Mouse (Mus musculus) thymus, postnatal 0 days (tissue): Measurements from ENCODE around the gene Adgrg1. TPM values are rescaled to one million over a fixed set of nuclear protein-coding genes. Genes with fewer than 3 reads are reported as not detected.

Source experiments
- DNase-seq: peaks from one replicate; pipeline ENCODE4 v3.0.0-alpha.2; 2015; ENCODE audit warnings: low spot score
- polyA plus RNA-seq: library from polyadenylated mRNA; unstranded; fragments of >200 nt; fragmentation: Nextera tagmentation; extraction: Ambion mirVana; gene quantifications from 2 replicates; pipeline ENCODE4 v1.2.1, GENCODE M21; 2015

Gene Adgrg1
- 37.8 and 43.2 TPM in 2 replicates for polyA plus RNA-seq

DNA sequence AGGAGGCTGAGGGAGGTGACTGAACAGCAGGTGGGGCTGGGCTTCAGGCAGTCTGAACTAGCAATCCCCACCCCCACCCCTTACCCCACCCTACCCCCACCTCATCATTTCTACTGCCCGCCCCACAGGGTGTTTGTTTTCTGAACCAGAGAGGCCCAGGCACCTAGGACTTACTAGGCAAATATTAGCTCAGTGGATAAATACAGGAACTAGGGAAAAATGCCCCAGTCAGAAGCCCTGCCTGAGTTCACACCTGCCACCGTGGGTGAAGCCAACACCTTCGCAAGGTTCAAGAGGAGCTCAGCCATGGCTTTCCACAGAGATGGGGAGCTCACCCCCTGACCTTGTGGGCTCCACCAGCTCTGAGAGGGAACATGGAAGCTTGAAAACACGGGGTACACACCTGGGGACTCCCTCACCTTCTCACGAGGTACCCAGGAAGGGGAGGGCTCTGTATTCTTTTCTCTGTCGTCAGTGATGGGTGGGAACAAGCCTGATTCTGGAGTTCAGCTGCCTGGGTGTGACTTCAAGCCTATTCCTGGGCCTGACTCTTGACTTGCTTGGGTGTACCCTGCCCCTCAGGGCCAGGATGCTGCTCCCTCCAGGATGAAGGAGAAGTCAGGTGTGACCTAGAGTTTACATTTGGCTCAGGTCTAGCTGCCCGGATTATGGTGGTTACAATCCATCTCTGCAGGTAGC is at the start of gene Adgrg1:
Gene Adgrg1 (plus strand): TSS at position 285 of the 699 bp plus-strand sequence.
- DNase-seq: no peak

DNA sequence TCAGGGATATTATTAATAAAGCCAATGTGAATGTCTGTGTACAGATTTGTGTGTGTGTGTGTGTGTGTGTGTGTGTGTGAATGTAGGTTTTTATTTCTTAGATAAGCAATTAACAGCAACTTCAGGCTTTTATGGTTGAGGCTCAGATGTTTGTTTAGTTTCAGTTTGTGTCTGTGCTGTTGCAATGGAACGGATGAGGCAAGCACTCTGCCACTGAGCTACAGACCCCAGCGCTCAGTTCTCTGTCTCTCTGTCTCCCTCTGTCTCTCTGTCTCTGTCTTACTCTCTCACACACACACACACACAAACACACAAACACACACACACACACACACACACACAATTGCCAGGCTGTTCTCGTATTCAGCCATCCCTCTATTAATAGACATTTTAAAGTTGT is 46.3 kb upstream of the Adgrg1 start:
- DNase-seq: no peak

DNA sequence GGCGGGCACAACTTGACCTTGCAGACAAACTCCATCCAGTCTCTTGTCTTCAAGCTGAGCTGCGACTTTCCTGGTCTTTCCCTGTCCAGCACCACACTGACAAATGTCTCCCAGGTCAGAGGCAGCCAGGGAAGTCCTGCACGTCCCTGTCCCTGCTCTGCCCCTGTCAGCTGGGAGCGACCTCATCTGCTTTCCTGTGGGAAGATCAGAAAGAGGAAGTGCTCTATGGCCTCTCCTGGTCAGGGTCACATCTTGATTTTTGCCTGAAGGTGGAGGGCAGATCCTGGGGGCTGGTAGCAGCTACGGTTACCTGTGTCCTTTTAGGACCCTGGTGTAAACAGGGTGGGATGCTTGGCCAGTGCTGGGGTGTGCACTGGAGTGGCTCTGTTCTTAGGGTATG is 40.6 kb upstream of the Adgrg1 start:
- DNase-seq: no peak

DNA sequence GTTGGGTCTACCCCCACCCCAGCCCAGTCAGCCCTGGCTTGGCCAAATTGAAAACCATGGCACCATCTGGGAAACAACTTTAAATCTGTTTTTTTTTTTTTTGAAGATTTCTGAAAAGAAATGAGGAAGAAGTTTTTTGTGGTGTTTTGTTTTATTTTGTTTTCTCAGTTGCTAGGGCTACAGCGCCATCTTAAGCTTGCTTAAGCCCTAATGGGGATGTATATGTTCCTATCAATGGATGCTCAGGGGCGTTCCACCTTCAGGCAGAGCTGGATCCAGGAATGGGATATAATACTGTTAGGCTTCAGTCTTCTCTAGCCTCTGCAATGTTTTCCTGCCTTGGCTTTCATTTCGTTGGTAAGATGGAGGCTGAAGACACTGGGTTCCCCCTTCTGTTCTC is 39.4 kb upstream of the Adgrg1 start:
- DNase-seq: no peak

DNA sequence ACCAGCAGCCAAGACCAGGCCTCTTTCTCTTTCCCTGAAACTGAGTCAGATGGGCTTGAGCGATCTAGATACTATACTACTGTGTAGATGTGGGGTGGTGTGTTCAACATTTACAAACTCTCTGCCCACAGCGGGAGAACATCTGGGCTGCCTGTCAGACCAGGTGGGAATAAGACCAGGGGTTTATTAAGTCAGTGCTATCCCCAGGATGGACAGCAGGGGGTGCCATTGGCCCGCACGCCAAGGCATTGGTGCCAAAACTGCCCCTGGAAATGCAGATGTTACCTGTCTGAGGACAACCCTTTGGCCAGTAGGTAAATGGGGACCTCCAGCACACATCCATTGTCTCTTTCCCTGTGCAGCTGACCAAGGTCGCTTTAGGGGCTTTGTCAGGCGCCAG is 32.0 kb upstream of the Adgrg1 start:
- DNase-seq: peak; percentile 77

DNA sequence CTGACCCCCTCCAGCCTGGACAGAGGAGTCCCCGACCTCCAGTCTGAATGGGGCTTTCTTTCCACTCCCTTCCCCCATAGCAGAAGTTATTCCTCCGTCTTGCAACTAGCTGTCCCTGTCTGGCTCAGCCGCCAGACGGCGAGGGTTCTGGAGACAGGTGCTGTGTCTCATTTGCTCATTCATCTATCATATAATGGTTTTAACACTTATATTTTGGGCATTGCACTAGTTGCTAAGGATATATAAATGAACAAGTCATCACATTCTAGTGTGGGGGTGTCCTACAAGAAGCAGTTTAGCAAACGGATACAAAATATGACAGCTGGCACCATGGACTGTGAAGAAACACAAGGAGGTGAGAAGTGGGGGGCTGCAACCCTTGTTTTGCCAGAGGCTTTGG is 29.4 kb upstream of the Adgrg1 start:
- no peak for DNase-seq

DNA sequence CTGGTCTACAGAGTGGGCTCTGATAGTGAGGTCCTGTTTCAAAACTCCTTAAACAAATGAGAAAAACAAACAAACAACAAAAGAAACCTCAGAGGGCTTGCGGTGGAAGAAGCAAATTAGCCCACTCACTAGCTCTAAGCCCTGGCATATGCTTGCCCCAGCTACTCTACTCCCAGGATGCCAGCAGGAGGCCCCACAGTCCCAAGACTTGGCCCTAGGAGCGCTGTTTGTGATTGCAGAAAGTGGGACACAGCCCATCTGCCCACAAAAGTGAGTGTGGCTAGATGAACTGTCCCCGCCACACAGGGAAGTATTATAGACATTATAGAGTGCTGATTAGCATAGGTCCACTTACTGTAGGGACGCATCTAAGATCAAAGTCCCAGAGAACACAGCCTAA is 26.1 kb upstream of the Adgrg1 start:
- no peak for DNase-seq

DNA sequence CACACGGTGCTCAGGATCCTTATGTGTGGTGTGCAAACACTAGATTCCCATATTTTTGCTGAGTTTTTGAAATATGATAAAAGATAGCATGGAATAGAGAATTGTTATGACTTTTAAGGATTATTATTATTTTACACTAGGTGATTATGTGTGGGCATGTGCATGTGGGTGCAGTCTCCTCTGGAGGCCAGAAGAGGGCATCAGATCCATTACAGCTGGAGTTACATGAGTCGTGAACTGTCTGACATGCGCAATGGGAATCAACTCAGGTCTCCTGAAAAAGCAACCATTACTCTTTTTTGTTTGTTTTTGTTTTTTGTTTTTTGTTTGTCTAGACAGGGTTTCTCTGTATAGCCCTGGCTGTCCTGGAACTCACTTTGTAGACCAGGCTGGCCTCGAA is 25.5 kb upstream of the Adgrg1 start:
- no peak for DNase-seq

DNA sequence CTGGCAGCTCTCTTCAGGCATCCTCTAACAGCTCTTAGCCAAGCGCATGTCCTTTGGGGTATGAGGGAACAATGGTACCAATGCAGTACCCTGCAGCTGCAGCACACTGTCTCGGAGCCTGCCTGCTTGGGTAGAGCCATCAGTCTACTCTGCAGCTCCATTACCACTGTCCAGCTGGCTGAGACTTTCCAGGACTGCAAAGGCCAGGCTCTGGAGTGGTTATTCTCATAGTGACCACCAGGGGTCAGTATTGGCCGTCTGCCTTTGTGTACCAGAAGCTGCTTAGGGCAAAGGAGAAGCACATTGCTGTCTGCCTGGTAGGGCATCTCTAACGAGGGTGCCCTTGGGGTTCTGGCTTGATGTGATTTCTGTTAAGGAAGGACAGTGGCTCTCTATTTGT is 24.5 kb upstream of the Adgrg1 start:
- DNase-seq: peak; percentile 74

DNA sequence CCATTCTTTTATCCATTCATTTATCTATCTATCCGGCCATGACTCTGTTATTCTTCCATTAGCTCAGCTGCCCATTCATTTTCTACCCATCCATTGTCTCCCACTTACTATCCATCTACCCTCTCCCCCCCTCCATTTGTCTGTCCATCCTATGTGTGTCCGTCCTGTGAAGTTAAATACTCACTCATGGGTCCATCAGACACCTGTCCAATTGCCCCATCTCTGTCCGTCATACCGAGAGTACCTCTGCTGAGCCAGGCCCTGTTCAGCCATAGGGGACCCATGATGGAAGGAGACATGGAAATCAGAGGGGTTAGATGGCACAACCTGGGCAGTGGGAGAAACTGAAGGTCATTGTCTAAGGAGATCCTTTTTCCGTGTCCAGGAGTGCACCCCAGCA is 24.1 kb upstream of the Adgrg1 start:
- DNase-seq: no peak

DNA sequence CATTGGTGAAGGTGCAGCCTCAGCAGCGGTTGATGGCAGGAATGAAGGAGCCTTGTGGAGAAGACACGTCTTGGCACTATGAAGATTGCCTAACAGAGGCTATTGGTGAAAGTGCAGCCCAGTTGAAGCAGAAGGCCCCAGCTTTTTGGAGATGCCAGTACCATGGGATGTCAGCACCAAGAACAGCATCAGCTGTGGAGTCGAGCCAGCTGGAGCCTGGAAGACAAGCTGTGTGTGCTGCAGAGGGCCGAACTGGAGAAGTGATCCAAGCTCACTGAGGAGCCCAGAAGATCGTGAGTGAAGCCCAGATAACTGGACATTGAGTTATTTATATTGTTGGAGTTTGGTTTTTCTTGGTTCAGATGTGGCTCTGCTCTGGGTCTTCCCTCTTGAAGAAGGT is 22.5 kb upstream of the Adgrg1 start:
- no peak for DNase-seq

DNA sequence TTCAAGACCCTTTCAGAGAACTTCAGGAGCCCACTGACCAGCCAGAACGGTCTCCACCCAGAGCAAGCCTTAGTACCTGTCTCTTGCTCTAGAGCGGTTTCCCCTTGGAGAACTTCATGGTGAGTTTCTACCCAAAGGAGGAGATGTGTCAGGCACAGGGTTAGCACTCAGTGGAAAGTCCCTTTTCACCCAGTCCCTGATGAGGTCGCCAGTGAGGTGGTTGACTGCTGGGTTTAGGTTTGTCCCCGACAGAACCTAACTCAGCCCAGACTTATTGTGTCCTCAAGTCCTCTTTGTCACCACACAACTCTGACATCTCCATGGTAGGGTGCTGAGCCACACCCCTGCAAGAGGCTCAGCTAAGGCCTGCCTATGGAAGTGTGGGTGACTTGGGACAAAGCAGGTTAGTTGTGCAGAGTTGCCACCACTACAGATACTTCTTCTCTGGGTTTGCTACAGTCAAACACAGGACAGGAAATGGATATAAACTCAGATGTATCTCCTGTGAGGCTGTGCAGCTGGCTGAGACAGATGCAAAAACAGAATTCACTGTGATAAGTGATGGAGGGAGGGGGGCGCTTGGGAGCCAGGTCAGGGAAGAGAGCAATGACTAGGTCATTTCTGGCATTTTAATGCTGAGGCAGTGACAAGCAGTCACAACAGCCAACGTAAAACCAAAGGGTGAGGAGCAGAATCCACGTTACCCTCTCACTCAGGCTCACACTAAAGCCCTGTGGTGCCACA is 20.8 kb upstream of the Adgrg1 start:
- peak; percentile 35 for DNase-seq

DNA sequence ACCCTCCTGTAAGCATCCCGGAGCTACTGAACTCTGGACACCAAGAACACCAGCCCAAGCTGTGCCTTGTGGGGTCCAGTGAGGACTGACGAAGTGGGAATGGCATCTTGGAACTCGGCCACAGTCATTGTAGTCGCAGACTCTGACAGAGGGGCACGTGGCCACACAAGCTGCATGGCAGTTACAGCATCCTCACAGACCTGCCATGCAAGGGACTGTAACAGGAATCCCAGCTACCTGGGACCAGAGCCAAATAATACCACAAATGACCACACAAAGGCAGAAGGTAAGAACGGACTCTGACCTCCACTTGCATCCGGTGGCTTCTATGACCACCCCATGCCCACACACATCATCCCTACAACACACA is 20.2 kb upstream of the Adgrg1 start:
- DNase-seq: no peak

DNA sequence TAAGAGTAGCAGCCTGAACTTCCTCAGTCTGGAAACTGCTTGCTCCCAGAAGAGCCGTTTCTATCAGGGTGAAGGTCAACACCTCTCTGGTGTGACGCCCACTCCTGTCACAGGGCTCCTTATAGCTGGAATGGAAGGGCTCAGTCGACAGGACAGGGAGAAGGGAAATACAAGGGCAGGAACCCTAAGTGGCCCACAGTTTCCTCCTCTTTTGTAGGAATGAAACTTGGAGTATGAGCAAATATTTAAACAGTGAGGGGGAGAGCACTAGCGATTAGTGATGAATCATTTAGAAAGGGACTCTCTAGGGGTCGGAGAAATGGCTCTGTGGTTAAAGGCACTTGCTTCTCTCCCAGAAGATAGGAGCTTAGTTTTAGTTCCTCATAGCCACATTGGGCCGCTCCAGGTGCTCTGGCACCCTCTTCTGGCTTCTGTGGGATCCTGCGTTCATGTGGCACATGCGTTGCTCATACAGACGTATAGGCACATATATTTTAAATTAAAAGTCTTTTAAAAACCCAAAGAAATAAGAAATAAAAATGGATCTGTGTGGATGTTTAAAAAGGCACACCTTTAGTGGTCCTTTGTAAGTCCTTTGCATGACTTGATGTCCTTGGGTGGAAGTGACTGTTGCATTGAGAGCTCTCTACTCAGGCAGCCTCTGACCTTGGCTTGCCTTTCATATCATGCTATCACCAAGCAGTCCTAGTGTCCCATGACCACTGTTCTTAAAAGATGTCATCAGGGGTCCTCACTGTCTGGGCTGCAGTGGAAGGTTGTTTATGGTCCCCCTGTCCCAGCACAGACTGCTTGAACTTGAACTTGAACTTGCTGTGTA is 19.4 kb upstream of the Adgrg1 start:
- peak; percentile 73 for DNase-seq

DNA sequence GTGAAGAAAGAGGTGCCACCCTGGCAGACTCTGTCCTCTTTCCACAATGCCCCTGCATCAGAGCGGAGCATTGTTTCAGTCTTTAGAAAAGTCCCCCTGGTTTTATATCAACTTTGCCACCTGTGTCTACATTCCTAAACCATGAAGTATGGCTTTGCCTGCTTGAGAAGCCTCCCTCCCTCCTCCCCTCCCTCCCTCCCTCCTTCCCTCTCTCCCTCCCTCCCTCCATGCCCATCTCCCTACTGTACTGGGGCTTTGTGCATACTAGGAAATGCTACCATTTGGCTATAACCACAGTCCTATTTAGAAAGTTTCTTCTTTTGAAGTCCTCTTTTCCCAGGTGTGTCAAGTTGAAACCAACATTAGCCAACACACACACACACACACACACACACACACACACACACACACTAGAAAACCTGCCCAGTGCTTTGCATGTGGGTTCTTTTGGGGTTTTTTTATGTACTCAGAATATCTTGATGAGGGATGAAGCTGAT is 18.4 kb upstream of the Adgrg1 start:
- peak; percentile 58 for DNase-seq

DNA sequence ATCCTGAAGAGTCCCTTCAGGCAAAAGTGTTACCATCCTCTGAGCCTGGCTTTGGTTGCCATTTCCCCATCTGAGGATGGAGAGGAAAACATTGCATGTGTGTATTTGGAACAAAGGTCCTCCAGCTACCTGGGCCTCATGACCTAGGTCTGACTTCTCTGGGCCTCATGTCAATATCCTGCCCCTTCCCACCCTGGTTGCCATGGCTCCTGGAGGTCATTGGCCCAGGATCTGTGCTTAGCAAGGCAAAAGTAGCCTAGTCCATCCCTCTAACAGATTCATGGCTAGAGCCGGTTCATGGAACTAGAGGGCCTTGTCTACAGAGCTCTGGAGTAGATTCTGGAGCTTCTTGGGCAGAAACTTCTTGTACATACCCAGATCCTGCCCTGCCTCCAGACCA is 12.3 kb upstream of the Adgrg1 start:
- DNase-seq: no peak

DNA sequence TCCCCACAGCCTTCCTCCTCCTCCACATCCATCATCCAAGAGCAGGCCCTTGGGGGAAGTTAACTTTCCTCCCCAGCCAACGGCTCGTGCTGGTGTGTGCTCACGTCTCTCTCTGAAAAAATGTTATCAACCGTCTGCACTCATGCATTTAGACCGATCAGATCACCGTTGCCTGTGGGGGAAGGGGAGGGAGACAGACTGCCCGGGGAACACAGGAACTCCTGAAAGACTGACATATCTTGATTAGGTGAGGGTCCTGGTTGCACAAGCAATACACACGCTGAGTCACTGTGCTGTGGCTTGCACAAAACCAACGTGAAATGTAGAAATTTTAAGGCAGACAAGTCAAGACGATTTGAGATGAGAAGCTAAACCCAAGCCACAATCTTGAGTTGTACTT is 9.7 kb upstream of the Adgrg1 start:
- DNase-seq: no peak

DNA sequence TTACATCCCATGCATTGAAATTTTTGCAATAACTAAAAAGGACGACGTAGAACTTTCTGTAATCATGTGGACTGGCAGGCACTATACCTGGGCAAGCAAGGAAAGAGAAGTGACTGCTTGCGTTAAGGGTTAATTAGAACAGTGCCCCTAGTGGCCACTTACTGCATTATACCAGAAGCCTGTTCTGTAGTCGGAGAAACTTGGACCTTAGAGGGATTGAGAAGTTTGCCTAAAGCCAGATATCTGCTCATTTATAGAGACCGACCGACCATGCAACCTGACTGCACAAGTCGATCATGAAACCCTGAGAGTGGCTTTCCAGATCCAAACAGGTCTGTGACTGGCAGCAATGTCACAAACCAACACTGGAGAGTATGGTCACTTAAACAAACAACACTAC is 8.0 kb upstream of the Adgrg1 start:
- DNase-seq: peak; percentile 73

DNA sequence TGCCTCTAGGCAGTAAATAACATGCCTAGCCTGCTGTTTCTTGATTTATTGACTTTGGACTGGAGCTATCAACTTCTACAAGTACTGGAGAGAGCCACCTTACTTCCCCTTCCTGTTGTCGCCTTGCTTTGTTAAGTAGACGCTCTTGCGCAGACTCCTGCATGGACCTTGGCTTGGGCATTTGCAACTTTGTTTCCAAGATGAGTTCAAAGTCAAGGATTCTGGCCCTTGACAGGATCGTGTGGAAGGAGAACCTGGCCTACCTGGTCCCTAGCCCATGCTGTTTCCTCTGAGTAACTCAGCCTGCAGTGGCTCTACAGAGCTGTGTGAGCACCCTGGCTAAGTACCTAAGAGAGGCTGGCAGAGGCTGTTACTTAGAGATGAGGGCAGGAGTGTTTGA is 7.5 kb upstream of the Adgrg1 start:
- no peak for DNase-seq

DNA sequence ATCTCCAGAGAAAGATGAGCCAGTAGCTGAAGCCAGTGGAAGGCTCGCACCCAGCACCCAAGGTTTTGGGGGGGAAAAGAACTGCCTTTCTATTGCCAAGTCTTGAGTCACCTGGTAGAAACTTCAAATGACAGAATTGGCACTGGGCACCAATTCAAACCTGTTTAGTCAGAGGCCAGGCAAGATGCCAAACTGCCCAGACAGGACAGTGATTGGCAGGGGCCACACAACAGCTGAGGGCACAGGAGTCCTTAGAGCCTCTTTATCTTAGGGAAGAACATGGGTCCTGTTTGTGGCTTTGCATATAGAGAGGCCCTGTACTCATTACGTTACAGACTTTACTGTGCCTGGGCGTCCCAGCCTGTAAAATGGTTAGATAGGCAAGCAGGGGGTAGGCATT is 7.0 kb upstream of the Adgrg1 start:
- no peak for DNase-seq

DNA sequence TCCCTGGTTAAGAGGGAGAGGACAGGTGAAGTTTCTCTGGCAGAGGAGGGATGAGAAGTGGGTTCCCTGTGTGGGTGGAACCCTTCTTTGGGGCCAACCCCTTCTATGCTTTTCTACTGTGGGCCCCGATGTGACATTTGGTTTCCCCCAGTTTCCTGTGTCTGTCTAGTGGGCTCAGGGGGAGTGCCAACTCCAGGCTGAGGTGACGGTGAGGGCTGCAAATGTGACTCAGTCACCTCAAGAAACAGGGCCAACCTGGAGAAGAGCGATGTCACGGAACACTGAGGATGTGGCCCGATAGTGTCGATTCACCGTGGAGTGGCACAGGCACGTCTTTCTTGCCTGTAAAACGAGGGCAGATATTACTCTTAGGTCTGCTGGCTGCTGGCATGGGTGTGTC is 1.3 kb upstream of the Adgrg1 start:
- peak; percentile 74 for DNase-seq

DNA sequence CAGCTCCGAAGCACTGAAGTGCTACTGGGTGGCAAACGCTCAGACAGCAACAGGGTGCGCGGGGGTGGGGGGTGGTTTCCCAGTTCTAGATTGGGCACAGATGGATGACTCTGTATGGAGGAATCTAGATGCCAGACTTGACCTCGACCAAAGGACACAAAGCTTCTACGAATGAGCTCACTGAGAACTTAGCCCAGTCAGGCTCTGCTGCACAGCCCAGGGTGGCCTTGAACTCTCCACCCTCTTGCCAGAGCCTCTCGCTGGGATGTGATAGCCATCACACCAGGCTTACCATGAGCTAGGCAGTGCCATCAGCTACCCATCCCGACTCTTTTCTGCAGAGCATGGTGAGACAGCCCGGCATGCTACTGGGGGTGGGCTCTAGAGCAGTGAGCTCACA is 765 bp upstream of the Adgrg1 start:
- no peak for DNase-seq
